Mouse (Mus musculus): ENCODE data around the gene Six1. TPM values are rescaled to one million over a fixed set of nuclear protein-coding genes. Genes with fewer than 3 reads are reported as not detected.

Gene Six1
- total RNA-seq (2023), result 0.18 TPM

DNA sequence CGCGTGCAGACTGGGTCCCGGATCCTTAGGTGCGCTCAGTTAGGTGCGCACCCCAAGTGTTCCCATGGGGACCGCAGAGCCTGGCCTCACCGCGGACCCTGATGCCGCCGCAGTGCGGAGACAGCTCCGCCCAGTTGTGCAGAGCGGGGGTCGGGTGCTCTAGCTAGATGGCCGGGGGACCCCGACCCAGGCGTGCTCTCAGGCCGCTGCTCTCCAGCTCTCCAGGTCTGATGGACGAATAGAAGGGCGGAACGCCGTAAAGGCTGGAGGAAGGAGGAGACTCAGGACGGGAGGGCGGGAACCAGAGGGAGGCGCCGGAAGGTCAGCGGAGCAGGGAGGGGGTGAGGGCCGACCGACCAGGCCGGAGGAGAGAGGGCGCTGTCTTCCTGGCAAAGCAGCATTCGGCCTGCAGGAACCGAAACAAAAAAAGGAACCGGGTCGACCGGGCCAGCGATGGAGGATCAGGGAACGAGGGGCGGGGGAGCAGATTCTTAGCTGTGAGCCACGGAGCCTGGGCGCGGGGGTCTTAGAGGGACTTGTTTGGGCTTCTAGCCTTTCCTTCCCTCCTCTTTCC lies at the start of gene Six1:
Gene Six1 (minus strand): TSS at position 220 of the 574 bp plus-strand sequence.

Other genes with a start within 250 kb of the Six1 start
- gene Six6, start 114.0 kb downstream of the Six1 start, total RNA-seq (2023), result not detected
- gene 4930447C04Rik, start 113.1 kb downstream of the Six1 start, total RNA-seq (2023), result not detected
- gene Six4, start 59.6 kb upstream of the Six1 start, total RNA-seq (2023), result 0.56 TPM
- gene Mnat1, start 69.8 kb upstream of the Six1 start, total RNA-seq (2023), result 27.6 TPM
- gene Trmt5, start 232.8 kb upstream of the Six1 start, total RNA-seq (2023), result 23.1 TPM
- 39.1 TPM for gene Slc38a6, start 232.9 kb upstream of the Six1 start, total RNA-seq (2023)